Comparison of ENCODE assay signal across 7 mouse cellular contexts in the genomic region with DNA sequence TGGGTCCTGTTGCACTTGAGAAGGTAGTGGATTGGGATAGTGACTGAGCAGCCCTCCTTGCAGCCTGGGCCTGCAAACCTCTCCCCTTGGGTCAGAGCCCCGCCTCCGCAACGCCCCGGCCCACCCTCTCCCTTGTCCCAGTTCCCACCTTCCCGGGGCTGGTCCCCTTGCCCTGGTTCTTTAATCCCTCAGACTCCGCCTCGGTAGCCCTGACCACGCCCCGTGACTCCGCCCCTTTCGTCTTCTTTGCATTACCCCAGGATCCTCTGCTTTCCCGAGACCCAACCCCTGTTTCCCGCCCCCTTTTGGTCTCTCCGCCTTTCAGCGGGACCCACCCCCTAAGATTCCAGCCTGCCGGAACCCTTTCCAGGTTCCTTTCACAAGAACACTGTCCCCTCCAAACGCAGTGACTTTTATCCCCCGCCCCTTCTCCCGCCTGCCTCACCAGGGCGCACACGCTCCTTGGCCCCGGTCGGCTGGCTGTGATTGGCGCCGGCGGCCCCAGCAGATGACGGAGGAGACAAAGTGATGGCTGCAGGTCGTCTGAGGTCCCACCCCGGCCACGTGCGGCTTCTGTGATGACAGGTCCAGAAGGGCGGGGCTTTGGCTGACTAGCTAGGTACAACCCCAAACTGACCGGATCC. TPM values are rescaled to one million over a fixed set of nuclear protein-coding genes. Genes with fewer than 3 reads are reported as not detected.
DNase-seq lines count a peak whose midpoint lies in the region; ATAC-seq lines count a peak whose summit lies in the region.

Fam214b (minus strand) TSS at position 562 of the 644 bp plus-strand sequence.

- peak within 1 kb of the TSS; percentile 37 for H3K27ac ChIP-seq in intestine, embryonic 16.5 days (ENCODE audit: low read length)
- peak within 1 kb of the TSS; percentile 99 for H3K27ac ChIP-seq in midbrain, embryonic 11.5 days (ENCODE audit: low read depth, low read length)

- H3K27me3 ChIP-seq in intestine, embryonic 16.5 days (replicated peaks; ENCODE audit: control insufficient read depth, insufficient read depth, low read length), result no peaks in the 10 kb centered on the region
- no peaks in the 10 kb centered on the region for H3K27me3 ChIP-seq in midbrain, embryonic 11.5 days (ENCODE audit: control insufficient read depth, insufficient read depth, low read length)

- H3K9ac ChIP-seq in intestine, embryonic 16.5 days (ENCODE audit: low read depth, low read length), result peak within 1 kb of the TSS; percentile 67
- H3K9ac ChIP-seq in midbrain, embryonic 11.5 days (ENCODE audit: low read length), result peak within 1 kb of the TSS; percentile 67

- peaks cover 24% of the 10 kb centered on the region for H3K4me1 ChIP-seq in intestine, embryonic 16.5 days (ENCODE audit: control insufficient read depth, insufficient read depth, low read length)
- peaks cover 19% of the 10 kb centered on the region for H3K4me1 ChIP-seq in midbrain, embryonic 11.5 days (ENCODE audit: control insufficient read depth, insufficient read depth, low read length)

- peak within 1 kb of the TSS; percentile 66 for H3K4me3 ChIP-seq in intestine, embryonic 16.5 days (ENCODE audit: low read length)
- peak within 1 kb of the TSS; percentile 53 for H3K4me3 ChIP-seq in midbrain, embryonic 11.5 days (ENCODE audit: low read depth, low read length)

- H3K36me3 ChIP-seq in intestine, embryonic 16.5 days (ENCODE audit: control insufficient read depth, insufficient read depth, low read length), result no peaks in the 10 kb centered on the region
- H3K36me3 ChIP-seq in midbrain, embryonic 11.5 days (ENCODE audit: control insufficient read depth, insufficient read depth, low read length), result no peaks in the 10 kb centered on the region

- peak; percentile 95 for ATAC-seq in intestine, embryonic 16.5 days
- peak; percentile 87 for ATAC-seq in midbrain, embryonic 11.5 days (ENCODE audit: low FRiP score)

- peak; percentile 99 for DNase-seq in adrenal gland, adult 8-10 months
- DNase-seq in embryo, embryonic 9.5 days (ENCODE audit: extremely low spot score), result peak; percentile 100
- DNase-seq in gastrocnemius, postnatal 4 days (ENCODE audit: low spot score in 2 of 2), result peak; percentile 94 to 98
- peak; percentile 89 to 92 for DNase-seq in left cerebral cortex, postnatal 36 days (ENCODE audit: low spot score in 2 of 2)
- DNase-seq in midbrain, embryonic 11.5 days (ENCODE audit: low spot score, missing footprints), result peak; percentile 100
- DNase-seq in skeletal muscle tissue, adult 2 months (ENCODE audit: low read depth, low spot score), result peak; percentile 94

- H3K4me2 ChIP-seq in intestine, embryonic 16.5 days (ENCODE audit: low read depth, low read length), result peak within 1 kb of the TSS; percentile 93
- H3K4me2 ChIP-seq in midbrain, embryonic 11.5 days, result peak within 1 kb of the TSS; percentile 93

- intact Hi-C loops in left cerebral cortex, postnatal 36 days (cut with DNase I), result loop anchor here (2.0 to 5.0 kb wide), 2 partner anchors 67 to 377 kb away; no protein-coding TSS in a partner anchor

- no peaks in the 10 kb centered on the region for H3K9me3 ChIP-seq in intestine, embryonic 16.5 days (ENCODE audit: control insufficient read depth, low read length)
- H3K9me3 ChIP-seq in midbrain, embryonic 11.5 days (ENCODE audit: control insufficient read depth, low read length), result no peaks in the 10 kb centered on the region

- WGBS in intestine, embryonic 16.5 days, result under 1% methylated on average over 33 of the region's 33 CpGs
- under 1% methylated on average over 33 of the region's 33 CpGs for WGBS in midbrain, embryonic 11.5 days

RNA-seq across cellular contexts. Expression of gene Fam214b, which starts in this region (rescaled TPM):
- total RNA-seq in adrenal gland, adult 8-10 months (2022), result 10 to 100 TPM; 49.5 to 64.9 (median 61.1) TPM
- total RNA-seq in gastrocnemius, postnatal 4 days (2021), result 10 to 100 TPM; 20.6 to 25.1 TPM
- 6.7 and 8.6 TPM in 2 replicates for polyA plus RNA-seq in intestine, embryonic 16.5 days (2015; fragmentation: Nextera tagmentation; extraction: Ambion mirVana)
- 10 to 100 TPM; 34.8 to 43.0 TPM for total RNA-seq in left cerebral cortex, postnatal 36 days (2021)
- 23.3 and 24.4 TPM in 2 replicates for polyA plus RNA-seq in midbrain, embryonic 11.5 days (2014; fragmentation: Nextera tagmentation; extraction: Ambion mirVana)

Comparison
In these comparisons a context has a peak if more than half of its experiments do, and no peak if none do; other contexts are left out.
1. Peak in every context shown above with its lines: DNase-seq, ATAC-seq, H3K4me3 ChIP-seq and H3K27ac ChIP-seq.